Mouse (Mus musculus): Measurements from ENCODE around the gene Cacna1c. TPM values are rescaled to one million over a fixed set of nuclear protein-coding genes. Genes with fewer than 3 reads are reported as not detected.
A peak's percentile ranks its signal among the peaks of the same experiment; 100 is the strongest.

Cacna1c gene
- polyA plus RNA-seq, 1 experiment from 2014 or later: 4.8 TPM

DNA sequence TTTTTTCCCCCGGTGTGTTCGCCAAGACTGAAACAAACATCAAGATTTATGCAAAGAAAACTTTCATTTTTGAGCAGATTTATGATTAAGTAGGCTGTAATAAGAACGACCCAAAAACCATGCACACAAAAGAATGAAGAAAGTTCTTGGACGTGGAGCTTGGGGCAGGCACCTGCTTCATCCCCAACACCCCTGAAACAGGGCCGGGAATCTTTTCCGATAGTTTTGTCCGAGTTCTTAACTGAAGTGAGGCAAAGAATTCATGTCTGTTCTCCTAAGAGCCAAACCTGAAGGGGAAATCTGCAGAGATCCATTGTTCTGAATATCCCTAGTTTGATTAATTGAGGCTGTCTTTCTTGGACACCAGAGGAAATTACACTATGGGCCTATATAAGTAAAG lies 20.1 kb downstream of the Cacna1c start:
- Histone ChIP-seq H3K9ac (replicated peaks; ENCODE audit: low read depth) (no peak overlapping the region), H3K27ac (ENCODE audit: low read length) (no peak overlapping the region), H3K4me3 (ENCODE audit: low read depth, low read length) (peak overlapping the region; percentile 96; the same call in 1 of the 2 replicates), H3K27me3 (replicated peaks; ENCODE audit: insufficient read depth, low read length) (no peaks in the 10 kb centered on the region), H3K36me3 (ENCODE audit: insufficient read depth, low read length) (0 out of 2 replicates have a peak, but pooled peaks cover 3% of the 10 kb centered on the region), H3K4me1 (ENCODE audit: insufficient read depth, low read depth, low read length) (peaks cover 6% of the 10 kb centered on the region; the same call in 1 of the 2 replicates), H3K4me2 (replicated peaks; ENCODE audit: low read depth, low read length) (peak overlapping the region; percentile 65; the same call in 1 of the 2 replicates), H3K9me3 (ENCODE audit: low read length) (no peaks in the 10 kb centered on the region)
- TF ChIP-seq EP300 (IDR thresholded peaks at IDR 0.05): no peak
- TF ChIP-seq CTCF (IDR thresholded peaks at IDR 0.05): no peak
- 53% methylated on average over 7 of the region's 7 CpGs for WGBS
- DNase-seq (ENCODE audit: low spot score) (no peak), ATAC-seq (no peak)

DNA sequence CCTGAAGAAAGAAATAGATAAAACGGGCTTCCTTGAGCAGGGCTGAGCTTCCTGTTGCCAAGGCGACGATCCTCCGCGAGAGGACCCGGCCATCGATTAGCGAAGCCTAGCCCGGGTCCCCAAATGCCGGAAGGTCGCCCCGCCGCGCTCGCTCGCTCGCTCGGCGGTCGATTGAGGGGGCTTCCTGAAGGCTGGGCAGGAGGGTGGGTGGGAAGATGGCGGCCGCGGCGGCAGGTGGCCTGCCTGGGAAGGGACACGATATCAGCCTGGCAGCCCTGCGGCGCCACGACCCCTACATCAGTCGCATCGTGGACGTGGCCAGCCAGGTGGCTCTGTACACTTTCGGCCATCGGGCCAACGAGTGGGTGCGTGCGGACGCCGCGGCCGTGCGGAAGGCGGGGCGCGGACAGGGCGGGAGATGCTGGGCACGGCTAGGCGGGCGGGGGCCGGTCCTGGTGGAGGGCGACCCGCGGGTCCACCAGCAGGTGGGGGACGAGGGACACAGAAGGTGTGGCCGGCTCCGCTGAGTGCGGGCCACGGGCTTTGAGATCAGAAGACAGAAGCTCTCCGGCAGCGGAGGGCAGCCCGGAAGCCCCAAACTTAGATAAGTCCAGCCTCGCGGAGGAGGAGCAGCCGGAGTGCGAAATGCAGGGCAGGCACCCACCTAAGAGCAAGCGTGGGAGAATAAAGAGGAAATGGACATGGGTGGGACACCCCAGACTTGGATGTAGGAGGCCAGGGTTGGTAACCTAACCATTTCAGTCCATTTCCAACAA lies 21.0 kb downstream of the Cacna1c start, which contains the start of gene Dcp1b:
Gene Dcp1b (plus strand): TSS at position 176 of the 776 bp plus-strand sequence.
- under 1% methylated on average over 53 of the region's 65 CpGs for whole genome bisulfite sequencing
- no peaks in the 10 kb centered on the region for H3K27me3 ChIP-seq (replicated peaks; ENCODE audit: insufficient read depth, low read length)
- TF ChIP-seq EP300 (IDR thresholded peaks at IDR 0.05) (no peak), CTCF (IDR thresholded peaks at IDR 0.05) (peak; percentile 64)
- H3K4me2 ChIP-seq (replicated peaks; ENCODE audit: low read depth, low read length): peak within 1 kb of the TSS; percentile 65
- peak within 1 kb of the TSS; percentile 75 for H3K27ac ChIP-seq (ENCODE audit: low read length)
- peak; percentile 96 for ATAC-seq
- H3K36me3 ChIP-seq (ENCODE audit: insufficient read depth, low read length): 0 out of 2 replicates have a peak, but pooled peaks cover 2% of the 10 kb centered on the region
- no peaks in the 10 kb centered on the region for H3K9me3 ChIP-seq (ENCODE audit: low read length)
- H3K9ac ChIP-seq (replicated peaks; ENCODE audit: low read depth): peak within 1 kb of the TSS; percentile 59
- peak within 1 kb of the TSS; percentile 96 for H3K4me3 ChIP-seq (ENCODE audit: low read depth, low read length)
- peak; percentile 94 for DNase-seq (ENCODE audit: low spot score)
- peaks cover 6% of the 10 kb centered on the region; the same call in 1 of the 2 replicates for H3K4me1 ChIP-seq (ENCODE audit: insufficient read depth, low read depth, low read length)

DNA sequence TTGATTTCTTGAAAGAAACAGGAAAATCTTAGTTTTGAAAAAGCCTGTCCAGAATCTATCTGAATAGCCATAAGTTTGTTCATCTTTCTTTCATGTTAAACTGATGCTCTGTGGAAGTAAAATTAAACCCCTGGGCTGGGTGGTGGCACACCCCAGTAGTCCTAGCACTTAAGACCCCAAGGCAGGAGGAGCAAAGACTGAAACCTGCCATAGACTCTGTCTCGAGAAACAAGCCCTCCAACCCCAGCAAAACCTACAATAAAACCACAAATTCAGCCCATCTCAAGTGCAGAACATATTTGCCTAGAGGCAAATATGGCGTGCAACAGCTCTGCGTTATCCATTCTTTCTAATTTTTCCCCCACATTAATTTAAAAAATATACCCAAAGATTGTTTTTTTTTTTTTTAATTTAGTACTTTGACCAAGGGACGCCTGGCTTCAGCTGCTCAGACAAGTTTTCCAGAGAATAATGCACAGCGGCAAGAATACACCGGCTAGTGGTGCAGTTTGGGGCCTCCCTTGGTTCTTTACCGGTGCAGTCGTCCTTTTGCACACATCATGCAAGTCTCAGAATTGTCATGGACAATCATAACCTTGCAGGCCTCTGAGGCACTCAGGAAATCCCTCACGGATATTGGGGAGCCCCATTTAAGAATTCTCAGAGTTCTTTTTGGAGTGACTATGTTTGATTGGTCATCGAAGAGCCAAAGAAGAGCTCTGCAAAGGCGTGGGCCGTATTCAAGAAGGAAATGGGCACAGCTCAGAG lies 21.7 kb downstream of the Cacna1c start:
- no peak for TF ChIP-seq EP300 (IDR thresholded peaks at IDR 0.05)
- TF ChIP-seq CTCF (IDR thresholded peaks at IDR 0.05): no peak
- Histone ChIP-seq H3K36me3 (ENCODE audit: insufficient read depth, low read length) (no peaks in the 10 kb centered on the region), H3K27ac (ENCODE audit: low read length) (no peak overlapping the region), H3K4me3 (ENCODE audit: low read depth, low read length) (peak overlapping the region; percentile 96), H3K4me1 (ENCODE audit: insufficient read depth, low read depth, low read length) (peaks cover 6% of the 10 kb centered on the region; the same call in 1 of the 2 replicates), H3K4me2 (replicated peaks; ENCODE audit: low read depth, low read length) (peak overlapping the region; percentile 65), H3K9ac (replicated peaks; ENCODE audit: low read depth) (peak overlapping the region; percentile 59; the same call in 1 of the 2 replicates), H3K27me3 (replicated peaks; ENCODE audit: insufficient read depth, low read length) (no peaks in the 10 kb centered on the region), H3K9me3 (ENCODE audit: low read length) (no peaks in the 10 kb centered on the region)
- ATAC-seq (0 out of 2 replicates have a peak, but pooled peaks have one; percentile 0), DNase-seq (ENCODE audit: low spot score) (no peak)
- 49% methylated on average over 12 of the region's 12 CpGs for WGBS

DNA sequence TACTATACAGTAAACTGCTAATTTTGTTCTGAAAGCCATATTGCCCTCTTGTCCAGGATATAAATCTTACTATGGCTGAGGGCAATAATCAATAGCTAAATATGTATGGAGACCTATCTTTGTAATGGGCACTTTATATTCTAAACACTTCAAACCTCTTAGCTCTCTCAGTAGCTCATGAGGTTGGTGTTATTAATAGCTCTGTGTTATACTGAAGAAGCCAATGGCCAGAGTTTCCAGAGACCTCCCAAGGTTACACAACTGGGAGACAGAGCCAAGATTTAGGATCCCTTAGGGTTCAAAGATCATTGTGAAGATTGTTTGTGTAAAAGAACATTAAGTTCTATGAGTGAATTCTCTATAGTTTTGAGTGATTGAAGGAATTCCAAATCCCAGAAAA lies 30.5 kb downstream of the Cacna1c start:
- Histone ChIP-seq H3K9ac (replicated peaks; ENCODE audit: low read depth) (no peak overlapping the region), H3K27me3 (replicated peaks; ENCODE audit: insufficient read depth, low read length) (no peaks in the 10 kb centered on the region), H3K9me3 (ENCODE audit: low read length) (no peaks in the 10 kb centered on the region), H3K27ac (ENCODE audit: low read length) (no peak overlapping the region), H3K4me2 (replicated peaks; ENCODE audit: low read depth, low read length) (no peak overlapping the region), H3K36me3 (ENCODE audit: insufficient read depth, low read length) (no peaks in the 10 kb centered on the region), H3K4me1 (ENCODE audit: insufficient read depth, low read depth, low read length) (no peaks in the 10 kb centered on the region), H3K4me3 (ENCODE audit: low read depth, low read length) (no peak overlapping the region)
- no peak for ATAC-seq
- TF ChIP-seq EP300 (IDR thresholded peaks at IDR 0.05): no peak
- no peak for TF ChIP-seq CTCF (IDR thresholded peaks at IDR 0.05)
- DNase-seq (ENCODE audit: low spot score): no peak

DNA sequence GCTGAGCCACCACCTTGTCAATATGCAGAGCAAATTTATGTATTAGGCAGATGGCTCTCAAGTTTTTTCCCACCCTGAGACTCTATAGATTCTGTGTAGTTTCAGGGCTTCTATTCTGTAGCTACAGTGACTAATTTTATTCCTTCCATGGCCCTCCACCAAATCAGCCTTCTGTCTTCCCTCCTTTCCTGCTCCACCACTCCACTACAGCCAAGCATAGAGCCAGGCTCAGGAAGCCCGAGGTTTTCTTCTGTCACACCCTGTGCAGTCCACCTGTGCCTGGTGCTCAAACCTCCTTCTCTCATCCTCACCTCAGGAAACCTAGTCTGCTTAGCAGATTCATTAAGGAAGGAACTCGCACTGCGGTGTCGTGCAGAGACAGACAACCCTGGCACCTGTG lies 51.1 kb downstream of the Cacna1c start:
- 37% methylated on average over 4 of the region's 4 CpGs for WGBS
- Histone ChIP-seq H3K9me3 (ENCODE audit: low read length) (no peaks in the 10 kb centered on the region), H3K4me2 (replicated peaks; ENCODE audit: low read depth, low read length) (no peak overlapping the region), H3K27me3 (replicated peaks; ENCODE audit: insufficient read depth, low read length) (no peaks in the 10 kb centered on the region), H3K27ac (ENCODE audit: low read length) (no peak overlapping the region), H3K36me3 (ENCODE audit: insufficient read depth, low read length) (no peaks in the 10 kb centered on the region), H3K4me3 (ENCODE audit: low read depth, low read length) (no peak overlapping the region), H3K4me1 (ENCODE audit: insufficient read depth, low read depth, low read length) (no peaks in the 10 kb centered on the region), H3K9ac (replicated peaks; ENCODE audit: low read depth) (no peak overlapping the region)
- TF ChIP-seq EP300 (IDR thresholded peaks at IDR 0.05) (no peak), CTCF (IDR thresholded peaks at IDR 0.05) (no peak)
- no peak for ATAC-seq
- no peak for DNase-seq (ENCODE audit: low spot score)

DNA sequence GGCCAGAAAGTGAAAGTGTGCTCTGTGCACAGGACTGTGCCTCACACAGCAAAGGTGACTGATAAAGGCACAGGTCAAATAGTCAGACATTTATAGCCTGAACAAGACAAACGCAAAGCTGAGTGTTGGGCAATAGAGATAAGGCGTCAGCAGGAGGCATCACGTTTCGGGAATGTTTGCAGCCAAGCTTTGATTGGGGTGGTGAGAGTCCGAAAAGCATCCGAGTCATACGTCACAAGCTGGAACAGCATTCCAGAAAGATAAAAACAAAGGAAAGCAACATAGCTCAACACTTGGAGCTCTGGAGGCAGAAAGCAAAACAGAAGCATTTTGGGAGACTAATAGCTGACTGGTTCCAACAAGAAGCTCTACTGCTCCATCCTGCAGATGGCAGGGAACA lies 56.7 kb downstream of the Cacna1c start:
- no peaks in the 10 kb centered on the region for H3K27me3 ChIP-seq (replicated peaks; ENCODE audit: insufficient read depth, low read length)
- no peak overlapping the region for H3K27ac ChIP-seq (ENCODE audit: low read length)
- H3K36me3 ChIP-seq (ENCODE audit: insufficient read depth, low read length): no peaks in the 10 kb centered on the region
- TF ChIP-seq EP300 (IDR thresholded peaks at IDR 0.05) (no peak), CTCF (IDR thresholded peaks at IDR 0.05) (no peak)
- 10% methylated on average over 7 of the region's 7 CpGs for WGBS
- H3K9me3 ChIP-seq (ENCODE audit: low read length): no peaks in the 10 kb centered on the region
- no peak overlapping the region for H3K4me3 ChIP-seq (ENCODE audit: low read depth, low read length)
- H3K9ac ChIP-seq (replicated peaks; ENCODE audit: low read depth): no peak overlapping the region
- DNase-seq (ENCODE audit: low spot score) (peak; percentile 8), ATAC-seq (peak; percentile 25; the same call in 1 of the 2 replicates)
- H3K4me1 ChIP-seq (ENCODE audit: insufficient read depth, low read depth, low read length): no peaks in the 10 kb centered on the region
- no peak overlapping the region for H3K4me2 ChIP-seq (replicated peaks; ENCODE audit: low read depth, low read length)

Measured in lung, postnatal 0 days (tissue).